Mouse (Mus musculus) right cerebral cortex, postnatal 4 days (tissue): ENCODE measurements around the gene 1700017B05Rik.
"Not testable (repeated sequence)": the region's sequence is repeated elsewhere in the genome, so short reads cannot be mapped to it uniquely, and the experiment has no call there.

ENCODE experiments used
- DNase-seq: peaks from one replicate; pipeline ENCODE4 v3.0.0-alpha.2; 2022

The 1700017B05Rik gene

GRCm38 (mm10) chr9:57261913-57262794 lies at the start of gene 1700017B05Rik:
Gene 1700017B05Rik (minus strand): TSS chr9:57262612.
- DNase-seq = peak; percentile 61

- no peak for DNase-seq
Observed at GRCm38 (mm10) chr9:57310895-57311294, 48.5 kb upstream of the 1700017B05Rik start.

- DNase-seq = no peak
Observed at GRCm38 (mm10) chr9:57309353-57309752, 46.9 kb upstream of the 1700017B05Rik start.

DNA sequence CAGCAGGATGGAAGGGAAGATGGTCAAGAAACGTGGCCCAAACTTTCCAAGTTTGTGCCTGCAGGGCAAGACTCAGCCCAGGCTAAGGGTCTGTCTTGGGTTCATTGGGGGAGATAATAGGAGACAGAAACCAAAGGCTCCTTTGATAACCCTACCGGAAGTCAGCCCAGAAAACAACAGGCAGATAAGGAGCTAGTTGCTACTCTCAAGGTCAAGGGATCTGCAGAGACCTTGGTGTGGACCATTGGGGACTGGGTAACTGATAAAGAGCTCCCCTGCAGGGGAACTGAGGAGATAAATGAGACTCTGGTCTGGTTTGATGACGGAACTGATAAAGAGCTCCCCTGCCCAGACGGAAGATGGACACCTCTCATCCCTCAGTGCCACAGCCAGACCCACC lies 45.0 kb upstream of the 1700017B05Rik start:
- no peak for DNase-seq

DNA sequence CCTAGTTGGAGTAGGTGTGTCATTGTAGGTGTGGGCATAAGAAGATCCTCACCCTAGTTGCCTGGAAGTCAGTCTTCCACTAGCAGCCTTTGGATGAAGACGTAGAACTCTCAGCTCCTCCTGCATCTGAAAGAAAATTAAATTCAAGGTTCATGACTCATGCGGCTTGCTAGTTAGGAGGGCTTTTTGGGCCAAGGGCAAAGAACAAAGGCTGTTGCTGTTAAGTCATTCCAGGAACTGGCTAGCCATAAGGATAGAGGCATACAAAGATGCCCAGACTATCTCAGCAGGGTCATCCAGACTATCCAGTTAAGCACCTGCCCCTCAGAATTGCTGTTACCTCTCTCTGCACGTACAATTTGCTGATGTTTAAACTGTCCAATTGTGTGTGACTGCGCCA lies 42.3 kb upstream of the 1700017B05Rik start:
- not testable (repeated sequence) for DNase-seq

GRCm38 (mm10) chr9:57304251-57304650 lies 41.8 kb upstream of the 1700017B05Rik start:
- no peak for DNase-seq

GRCm38 (mm10) chr9:57303356-57303755 lies 40.9 kb upstream of the 1700017B05Rik start:
- no peak for DNase-seq

DNA sequence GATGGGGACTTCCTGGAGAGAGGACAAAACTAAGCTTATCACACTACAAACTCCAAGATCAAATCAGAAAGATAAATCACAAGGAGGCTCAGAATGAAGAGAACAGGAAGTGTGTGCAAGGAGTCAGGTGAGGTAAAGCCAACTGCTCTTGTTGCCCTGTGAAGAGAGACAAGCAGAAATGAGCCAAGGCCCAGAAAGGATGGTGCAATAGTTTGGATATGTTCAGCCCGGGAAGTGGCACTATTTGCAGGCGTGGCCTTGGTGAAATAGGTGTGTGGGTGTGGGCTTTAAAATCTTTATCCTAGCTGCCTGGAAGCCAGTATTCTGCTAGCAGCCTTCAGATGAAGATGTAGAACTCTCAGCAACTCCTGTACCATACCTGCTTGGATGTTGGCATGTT lies 38.4 kb upstream of the 1700017B05Rik start:
- DNase-seq = no peak

- no peak for DNase-seq
Observed at GRCm38 (mm10) chr9:57299790-57300477, 37.5 kb upstream of the 1700017B05Rik start.

GRCm38 (mm10) chr9:57297938-57298337 lies 35.5 kb upstream of the 1700017B05Rik start:
- DNase-seq = no peak

GRCm38 (mm10) chr9:57296277-57296676 lies 33.9 kb upstream of the 1700017B05Rik start:
- DNase-seq = no peak

DNA sequence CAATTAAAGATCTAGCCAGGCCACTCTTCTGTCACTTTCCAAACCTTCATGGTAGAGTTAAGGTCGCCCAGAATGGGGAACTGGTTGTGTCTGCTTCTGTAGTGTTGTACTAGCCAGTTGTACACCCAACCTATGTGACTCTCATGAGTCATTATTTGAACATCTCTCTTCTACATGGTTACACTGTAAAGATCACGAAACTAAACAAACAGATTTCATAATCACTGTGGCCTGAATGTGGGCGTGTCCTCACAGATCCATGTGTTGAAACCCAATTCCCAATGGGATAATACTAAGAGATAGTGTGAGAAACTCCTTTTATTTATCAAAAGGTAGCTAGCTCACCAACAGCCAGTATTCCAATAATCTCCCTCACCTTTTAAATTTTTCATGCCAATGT lies 33.3 kb upstream of the 1700017B05Rik start:
- no peak for DNase-seq

DNA sequence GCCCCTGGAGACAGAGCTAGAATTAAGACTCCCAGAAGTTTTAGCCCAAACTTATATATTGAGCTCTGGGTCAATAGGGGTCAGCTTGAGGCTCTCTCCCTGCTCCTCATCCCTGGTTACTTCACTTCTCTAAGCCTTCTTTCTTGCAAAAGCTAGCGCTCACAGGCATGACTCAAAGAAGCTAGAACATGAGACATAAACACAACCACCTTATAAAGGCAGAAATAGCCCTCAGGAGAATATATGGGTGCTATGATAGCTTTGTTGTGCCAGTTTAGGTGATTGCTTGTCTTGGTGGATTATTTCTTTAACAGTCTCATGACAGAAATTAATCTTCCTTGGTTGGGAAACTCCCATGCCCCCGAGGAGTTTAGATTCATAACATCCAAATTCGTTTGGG lies 32.5 kb upstream of the 1700017B05Rik start:
- DNase-seq = no peak

- no peak for DNase-seq
Observed at GRCm38 (mm10) chr9:57287183-57287582, 24.8 kb upstream of the 1700017B05Rik start.

DNA sequence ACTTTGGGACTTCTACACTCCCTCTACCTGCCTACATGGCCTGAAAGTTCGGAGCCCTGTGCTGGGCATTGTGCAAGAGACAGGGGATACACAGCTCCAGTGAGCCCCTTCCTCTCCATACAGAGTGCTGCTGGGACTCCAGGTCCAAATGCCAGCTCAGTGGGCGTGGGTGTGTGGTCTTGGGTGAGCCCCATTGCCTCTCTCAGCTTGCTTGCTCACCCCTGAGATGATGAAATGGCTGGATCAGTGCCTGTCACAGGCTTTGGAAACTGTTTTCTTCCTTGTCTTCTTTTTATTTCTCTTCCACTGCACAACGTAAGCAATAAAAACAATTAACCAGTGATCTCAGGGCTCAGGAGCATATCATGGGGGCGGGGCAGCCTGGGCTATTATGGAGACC lies 20.9 kb upstream of the 1700017B05Rik start:
- DNase-seq = no peak

DNA sequence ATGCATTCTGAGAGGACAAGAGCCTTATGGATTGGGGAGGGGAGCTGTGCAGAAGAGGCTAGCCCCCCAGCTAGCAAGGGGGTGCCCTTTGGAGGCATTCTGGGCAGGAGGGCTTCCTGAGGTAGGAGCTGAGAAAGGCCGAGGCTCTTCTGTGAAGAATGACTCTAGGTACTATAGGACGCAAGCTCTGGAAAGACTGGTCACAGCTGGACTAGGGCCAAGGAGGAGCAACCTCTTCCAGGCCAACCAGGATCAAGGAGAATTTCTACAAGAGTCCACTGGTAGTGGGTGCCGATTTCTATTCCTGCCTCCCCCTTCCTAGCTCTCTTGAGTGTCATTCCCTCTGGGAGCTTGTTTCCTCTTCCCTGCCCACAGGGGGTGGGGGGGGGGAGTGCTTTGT lies 20.3 kb upstream of the 1700017B05Rik start:
- DNase-seq = no peak

- peak; percentile 31 for DNase-seq
Observed at GRCm38 (mm10) chr9:57281549-57281948, 19.1 kb upstream of the 1700017B05Rik start.

GRCm38 (mm10) chr9:57279441-57279840 lies 17.0 kb upstream of the 1700017B05Rik start:
- DNase-seq = no peak

- DNase-seq = no peak
Observed at GRCm38 (mm10) chr9:57278268-57278667, 15.9 kb upstream of the 1700017B05Rik start.

DNA sequence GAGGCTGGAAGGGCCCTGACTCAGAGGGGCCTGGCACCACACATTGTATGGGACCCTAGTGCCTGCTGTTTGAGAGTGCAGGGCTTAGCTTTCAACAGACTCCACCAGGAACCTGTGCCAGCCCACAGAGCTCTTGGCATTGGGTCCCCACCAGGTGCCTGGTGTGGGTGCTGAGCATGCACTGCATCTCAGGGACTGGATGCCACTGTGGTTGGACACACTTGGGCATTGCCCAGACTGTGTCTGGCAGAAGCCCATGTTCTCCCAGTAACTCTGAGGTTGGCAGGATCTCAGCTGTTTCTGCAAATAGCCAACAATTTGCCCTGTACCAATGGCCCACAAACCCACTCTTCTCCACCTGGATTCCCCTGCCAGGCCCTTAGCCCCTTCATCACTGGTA lies 13.9 kb upstream of the 1700017B05Rik start:
- no peak for DNase-seq

- no peak for DNase-seq
Observed at GRCm38 (mm10) chr9:57273805-57274494, 11.5 kb upstream of the 1700017B05Rik start.

DNA sequence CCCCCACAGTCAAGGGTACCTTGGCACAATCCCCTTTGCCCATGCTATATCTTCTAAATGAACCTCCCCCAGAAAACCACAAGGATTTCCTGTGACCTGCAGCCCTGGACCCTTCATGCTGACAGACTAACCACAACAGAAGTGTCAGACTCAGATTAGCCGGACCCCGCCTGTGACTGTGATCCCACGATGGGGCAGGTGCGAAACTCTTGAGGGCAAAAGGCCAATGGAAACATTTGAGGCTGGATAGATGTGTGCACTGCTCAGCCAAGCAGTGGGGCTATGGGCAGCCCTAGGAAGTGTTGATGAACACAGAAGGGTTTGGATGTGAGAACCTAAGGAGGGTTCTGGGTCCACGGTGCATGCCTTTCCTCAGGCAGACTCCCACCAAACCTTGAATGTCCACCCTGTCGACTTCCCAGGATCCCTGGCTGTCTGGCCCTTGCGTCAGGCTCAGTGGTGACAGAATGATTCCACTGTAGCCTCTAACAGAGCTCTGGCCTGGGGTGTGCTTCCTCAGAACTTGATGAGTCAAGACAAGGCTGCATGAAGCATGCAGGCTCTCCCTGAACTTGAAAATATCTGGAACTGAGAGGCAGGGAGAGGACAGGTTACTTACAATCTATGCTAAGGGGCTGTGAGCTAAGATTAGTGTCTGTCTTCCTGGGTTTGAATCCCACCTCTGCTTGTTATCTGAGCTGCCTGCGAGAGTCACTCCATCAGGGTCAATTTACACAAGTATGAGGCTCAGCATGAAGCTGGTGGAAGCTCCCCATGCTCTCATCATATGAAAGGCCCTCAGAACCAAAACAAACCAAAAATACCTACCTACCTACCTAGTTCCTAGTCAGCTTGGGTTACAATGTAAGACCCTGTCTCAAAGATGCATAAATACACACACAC lies 10.7 kb upstream of the 1700017B05Rik start:
- no peak for DNase-seq
